Mouse (Mus musculus) ES-E14 (cell line): ENCODE measurements around the gene Ckm. TPM values are rescaled to one million over a fixed set of nuclear protein-coding genes. Genes with fewer than 3 reads are reported as not detected.

ENCODE experiments used
- DNase-seq: peaks from one replicate; pipeline ENCODE4 v3.0.0-alpha.2; 2013; ENCODE audit warnings: low read depth, low spot score
- H3K27ac ChIP-seq: 2 replicates; pipeline ENCODE4 v1.5.1; 2012; ENCODE audit warnings: low read depth, mild to moderate bottlenecking, low read length, moderate library complexity, mixed read lengths; ENCODE audit not compliant: poor library complexity, insufficient read depth, severe bottlenecking
- H3K36me3 ChIP-seq: 2 replicates; pipeline ENCODE4 v1.6.1; 2012; ENCODE audit warnings: mild to moderate bottlenecking, low read length, moderate library complexity, mixed read lengths; ENCODE audit not compliant: control insufficient read depth, poor library complexity, insufficient read depth, severe bottlenecking
- H3K4me1 ChIP-seq, 2 experiments: fragments of 150-350 bp in 1 of 2; sonication (generic) in 1 of 2; 2 replicates each; pipeline ENCODE4 v1.6.1; 2012; ENCODE audit warnings: low read length in 2 of 2, mild to moderate bottlenecking in 1 of 2, mixed read lengths in 1 of 2; ENCODE audit not compliant: control insufficient read depth in 2 of 2, insufficient read depth in 2 of 2, poor library complexity in 1 of 2
- H3K4me3 ChIP-seq, 2 experiments: fragments of 150-350 bp in 1 of 2; sonication (generic) in 1 of 2; 2 replicates each; pipeline ENCODE4 v1.5.1; 2012; ENCODE audit warnings: low read length in 2 of 2, low read depth in 1 of 2, mild to moderate bottlenecking in 1 of 2, mixed read lengths in 1 of 2; ENCODE audit not compliant: insufficient read depth in 1 of 2, poor library complexity in 1 of 2, severe bottlenecking in 1 of 2
- H3K9ac ChIP-seq: 2 replicates; pipeline ENCODE4 v1.6.1; 2012; ENCODE audit warnings: low read depth, mild to moderate bottlenecking, low read length, mixed read lengths; ENCODE audit not compliant: poor library complexity, insufficient read depth, severe bottlenecking
- H3K9me3 ChIP-seq: fragments of 150-350 bp; sonication (generic); 2 replicates; pipeline ENCODE4 v1.6.1; 2012; ENCODE audit warnings: low read depth, mild to moderate bottlenecking, low read length; ENCODE audit not compliant: control insufficient read depth, insufficient read depth
- CHD2 ChIP-seq: IDR thresholded peaks from 2 replicates; pipeline ENCODE4 v1.6.1; 2014; ENCODE audit warnings: mild to moderate bottlenecking, low read depth, low read length, inconsistent platforms
- HCFC1 ChIP-seq: IDR thresholded peaks from 2 replicates; pipeline ENCODE4 v1.6.1; 2012; ENCODE audit warnings: low read length, inconsistent platforms, borderline replicate concordance; ENCODE audit not compliant: insufficient read depth
- MAFK ChIP-seq: IDR thresholded peaks from 2 replicates; pipeline ENCODE4 v1.6.1; 2014; ENCODE audit warnings: mild to moderate bottlenecking, low read depth, low read length, inconsistent platforms; ENCODE audit not compliant: insufficient read depth
- ZC3H11A ChIP-seq: IDR thresholded peaks from 2 replicates; pipeline ENCODE4 v1.6.1; 2012; ENCODE audit warnings: low read depth, mild to moderate bottlenecking, inconsistent platforms, low read length, borderline replicate concordance
- ZNF384 ChIP-seq: IDR thresholded peaks from 2 replicates; pipeline ENCODE4 v1.6.1; 2012; ENCODE audit warnings: low read depth, low read length, inconsistent platforms
- in situ Hi-C, 2 experiments: fragments of 600-800 bp; cut with MboI; formaldehyde crosslinking; loops; one replicate each; pipeline ENCODE4 v1.15.1; 2025; ENCODE audit warnings: low sequenced_read_pairs in 2 of 2, inconsistent platforms in 1 of 2; ENCODE audit not compliant: unreplicated experiment in 2 of 2
- total RNA-seq: library from RNA; depleted of rRNA; stranded (reverse); fragments of 300-350 nt; gene quantifications from 2 replicates; pipeline ENCODE4 v1.2.3, GENCODE M21; 2012; rRNA removed

Gene Ckm
- total RNA-seq, 1 experiment = 0.85 TPM

DNA sequence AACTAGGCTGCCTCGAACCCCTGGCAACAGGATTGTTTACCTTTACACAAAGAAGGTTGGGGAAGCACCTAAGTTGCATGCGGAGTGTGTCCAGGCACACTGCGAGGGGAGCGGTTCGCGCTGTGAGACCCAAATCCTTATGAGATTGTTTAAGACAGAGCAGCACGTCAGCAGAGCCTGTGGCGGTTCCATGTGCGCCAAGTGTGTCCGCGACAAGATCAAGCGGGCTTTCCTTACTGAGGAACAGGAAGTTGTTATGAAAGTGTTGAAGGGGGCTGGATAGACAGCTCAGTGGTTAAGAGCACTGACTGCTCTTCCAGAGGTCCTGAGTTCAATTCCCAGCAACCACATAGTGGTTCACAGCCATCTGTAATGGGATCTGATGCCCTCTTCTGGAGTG, 63.7 kb downstream of the Ckm start:
- no peaks in the 10 kb centered on the region for H3K36me3 ChIP-seq
- H3K9me3 ChIP-seq = no peaks in the 10 kb centered on the region
- no peak for DNase-seq
- in situ Hi-C loops = no loop called here
- peaks cover 2 to 18% of the 10 kb centered on the region in 2 experiments; a peak in 2 of 4 replicates for H3K4me1 ChIP-seq
- no peak for TF ChIP-seq ZC3H11A
- TF ChIP-seq CHD2 = no peak
- no peak for TF ChIP-seq MAFK
- no peak for TF ChIP-seq HCFC1
- no peak for TF ChIP-seq ZNF384
- no peak overlapping the region for H3K4me3 ChIP-seq
- no peak overlapping the region for H3K9ac ChIP-seq
- no peak overlapping the region for H3K27ac ChIP-seq

DNA sequence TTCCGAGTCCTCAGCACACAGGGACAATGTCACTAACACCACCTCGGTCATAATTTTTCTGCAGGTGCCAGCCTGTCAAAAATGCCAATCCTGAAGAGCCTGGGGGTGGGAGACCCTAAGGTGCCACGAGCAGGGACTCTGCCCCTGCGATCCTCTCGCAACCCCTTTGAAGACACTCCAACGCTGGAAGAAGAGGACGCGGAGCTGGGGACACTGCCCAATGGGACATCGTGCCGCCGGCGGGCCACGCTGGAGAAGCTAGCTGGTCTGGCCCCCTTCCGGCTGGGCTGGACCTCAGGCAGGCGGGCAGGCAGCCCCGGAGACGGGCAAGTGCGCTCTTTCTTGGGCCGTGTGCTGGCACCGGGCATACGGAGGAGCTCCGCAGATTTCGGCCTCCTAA, 64.8 kb downstream of the Ckm start:
- DNase-seq = no peak
- H3K9me3 ChIP-seq = no peaks in the 10 kb centered on the region
- in situ Hi-C loops = no loop called here
- H3K4me1 ChIP-seq = peaks cover 2 to 15% of the 10 kb centered on the region in 2 experiments; a peak in 2 of 4 replicates
- no peak for TF ChIP-seq HCFC1
- TF ChIP-seq CHD2 = no peak
- no peak for TF ChIP-seq ZC3H11A
- TF ChIP-seq ZNF384 = no peak
- TF ChIP-seq MAFK = no peak
- no peak overlapping the region for H3K27ac ChIP-seq
- H3K36me3 ChIP-seq = no peaks in the 10 kb centered on the region
- H3K4me3 ChIP-seq = peak overlapping the region; percentile 19 to 46; a peak in 3 of 4 replicates
- H3K9ac ChIP-seq = 0 out of 2 replicates have a peak overlapping the region, but pooled peaks have one; percentile 7

DNA sequence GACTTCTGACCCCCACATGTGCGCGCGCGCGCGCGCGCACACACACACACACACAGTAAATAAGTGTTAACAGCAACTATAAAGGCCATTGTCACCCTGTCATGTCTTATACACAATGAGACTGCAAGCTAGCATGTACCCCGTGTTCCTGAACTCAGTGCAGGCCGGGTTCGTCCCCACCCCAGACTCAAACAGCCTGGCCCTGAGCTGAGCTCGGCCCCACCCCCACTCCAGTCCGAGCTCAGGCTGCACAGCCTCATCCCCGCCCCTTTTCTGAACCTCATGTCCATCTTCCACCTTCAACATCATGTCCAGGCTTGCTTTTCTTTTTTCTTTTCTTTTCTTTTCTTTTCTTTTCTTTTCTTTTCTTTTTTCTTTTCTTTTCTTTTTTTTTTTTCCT, 65.7 kb downstream of the Ckm start:
- Histone ChIP-seq H3K27ac (no peak overlapping the region), H3K4me1 (peaks cover 0 to 9% of the 10 kb centered on the region in 2 experiments; a peak in 2 of 4 replicates), H3K9me3 (no peaks in the 10 kb centered on the region), H3K9ac (no peak overlapping the region), H3K4me3 (no peak overlapping the region), H3K36me3 (no peaks in the 10 kb centered on the region)
- in situ Hi-C loops = loop anchor here in 1 of 2 experiments (10.0 kb wide), 1 partner anchor 56 kb away; no protein-coding TSS in a partner anchor
- no peak for TF ChIP-seq HCFC1
- no peak for TF ChIP-seq ZNF384
- no peak for DNase-seq

DNA sequence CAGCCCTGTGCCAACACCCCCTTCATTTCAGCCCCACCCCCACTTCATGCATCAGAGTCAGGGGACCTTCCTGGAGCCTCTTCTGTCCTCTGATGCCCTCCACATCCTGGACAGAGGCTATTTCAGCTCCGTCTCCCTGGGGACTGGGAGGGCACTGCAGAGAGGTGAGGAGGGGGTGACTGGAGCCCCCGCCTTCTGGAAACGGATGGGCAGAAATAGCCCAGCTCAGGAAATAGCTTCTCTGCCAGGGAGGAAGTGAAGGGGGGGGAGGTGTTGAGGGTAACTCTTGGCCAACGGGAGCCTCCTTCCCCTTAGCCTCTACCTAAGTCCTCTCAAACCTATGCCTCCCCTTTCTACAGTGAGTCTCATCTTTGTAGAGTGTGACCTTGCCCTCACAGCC, 67.8 kb downstream of the Ckm start:
- no peaks in the 10 kb centered on the region for H3K9me3 ChIP-seq
- no peak for DNase-seq
- in situ Hi-C loops = loop anchor here in 1 of 2 experiments (10.0 kb wide), 1 partner anchor 58 kb away; no protein-coding TSS in a partner anchor
- no peaks in the 10 kb centered on the region for H3K36me3 ChIP-seq
- TF ChIP-seq ZC3H11A (no peak), ZNF384 (no peak), CHD2 (no peak), MAFK (no peak), HCFC1 (no peak)
- peaks cover 0 to 9% of the 10 kb centered on the region in 2 experiments; a peak in 2 of 4 replicates for H3K4me1 ChIP-seq
- no peak overlapping the region for H3K27ac ChIP-seq
- H3K4me3 ChIP-seq = no peak overlapping the region
- no peak overlapping the region for H3K9ac ChIP-seq

Other genes starting within 250 kb of the Ckm start
- gene Gipr, start 238.6 kb upstream of the Ckm start, total RNA-seq = 1.5 and 3.6 TPM in 2 replicates
- gene Eml2, start 228.4 kb upstream of the Ckm start, total RNA-seq = 29.5 and 29.8 TPM in 2 replicates
- gene Gpr4, start 192.2 kb upstream of the Ckm start, total RNA-seq = 3.8 TPM in 2 replicates
- gene Opa3, start 176.4 kb upstream of the Ckm start, total RNA-seq = 12.6 and 15.8 TPM in 2 replicates
- 92.5 and 108 TPM in 2 replicates for gene Vasp, start 133.0 kb upstream of the Ckm start, total RNA-seq
- 2.9 and 9.7 TPM in 2 replicates for gene Ppm1n, start 124.7 kb upstream of the Ckm start, total RNA-seq
- gene Rtn2, start 122.2 kb upstream of the Ckm start, total RNA-seq = 9.9 and 10.8 TPM in 2 replicates
- gene Fosb, start 94.7 kb upstream of the Ckm start, total RNA-seq = 5.8 and 6.3 TPM in 2 replicates
- gene Ercc1, start 60.0 kb upstream of the Ckm start, total RNA-seq = 48.0 and 53.2 TPM in 2 replicates
- gene Cd3eap, start 45.3 kb upstream of the Ckm start, total RNA-seq = 18.3 and 26.7 TPM in 2 replicates
- 5.3 and 7.4 TPM in 2 replicates for gene Ppp1r13l, start 45.0 kb upstream of the Ckm start, total RNA-seq
- 38.8 and 62.6 TPM in 2 replicates for gene Ercc2, start 22.8 kb upstream of the Ckm start, total RNA-seq
- 10.1 and 19.5 TPM in 2 replicates for gene Klc3, start 672 bp upstream of the Ckm start, total RNA-seq
- gene Mark4, start 54.0 kb downstream of the Ckm start, total RNA-seq = 9.9 and 10.3 TPM in 2 replicates
- gene Exoc3l2, start 58.6 kb downstream of the Ckm start, total RNA-seq = 0.85 and 2.2 TPM in 2 replicates
- 3.1 and 3.4 TPM in 2 replicates for gene Bloc1s3, start 103.6 kb downstream of the Ckm start, total RNA-seq
- gene Trappc6a, start 103.6 kb downstream of the Ckm start, total RNA-seq = 33.2 and 56.7 TPM in 2 replicates
- 0.54 and 0.79 TPM in 2 replicates for gene Nkpd1, start 113.1 kb downstream of the Ckm start, total RNA-seq
- gene Ppp1r37, start 158.3 kb downstream of the Ckm start, total RNA-seq = 25.3 and 37.7 TPM in 2 replicates
- 32.2 and 35.3 TPM in 2 replicates for gene Zfp296, start 172.5 kb downstream of the Ckm start, total RNA-seq
- 42.1 and 54.2 TPM in 2 replicates for gene Gemin7, start 172.8 kb downstream of the Ckm start, total RNA-seq
- gene Clasrp, start 199.7 kb downstream of the Ckm start, total RNA-seq = 52.7 and 83.4 TPM in 2 replicates
- 13.9 and 15.1 TPM in 2 replicates for gene Relb, start 224.7 kb downstream of the Ckm start, total RNA-seq